Mouse (Mus musculus) thymus, adult 2 months (tissue): ENCODE measurements at regions not wholly inside any gene's neighbourhood (a gene's known extent, or its start where the extent isn't known, plus 50 kb on each side); places are given as distances from the start of the nearest gene placed in this dataset.

ENCODE experiments used
- DNase-seq: peaks from one replicate; pipeline ENCODE4 v3.0.0; 2021
- H3K27ac ChIP-seq: fragments of 200-500 bp; 2 replicates; pipeline ENCODE4 v1.5.1; 2012; ENCODE audit warnings: low read length, control low read depth; ENCODE audit not compliant: control insufficient read depth, insufficient read depth
- H3K27me3 ChIP-seq: fragments of 200-500 bp; 2 replicates; pipeline ENCODE4 v1.6.1; 2012; ENCODE audit warnings: mild to moderate bottlenecking, low read length, moderate library complexity, mixed read lengths; ENCODE audit not compliant: control insufficient read depth, insufficient read depth
- H3K36me3 ChIP-seq: fragments of 200-500 bp; 2 replicates; pipeline ENCODE4 v1.6.1; 2012; ENCODE audit warnings: mild to moderate bottlenecking, low read length, moderate library complexity; ENCODE audit not compliant: control insufficient read depth, insufficient read depth
- H3K4me1 ChIP-seq: fragments of 200-500 bp; replicated peaks from 2 replicates; pipeline ENCODE4 v1.6.1; 2012; ENCODE audit warnings: low read length; ENCODE audit not compliant: control insufficient read depth, insufficient read depth
- H3K4me3 ChIP-seq: fragments of 200-500 bp; 2 replicates; pipeline ENCODE4 v1.5.1; 2012; ENCODE audit warnings: mild to moderate bottlenecking, low read length, control low read depth, moderate library complexity; ENCODE audit not compliant: control insufficient read depth, insufficient read depth
- CTCF ChIP-seq: fragments of 200-500 bp; IDR thresholded peaks from 2 replicates; pipeline ENCODE4 v1.5.1; 2012; ENCODE audit warnings: mild to moderate bottlenecking, control low read depth, low read length, moderate library complexity, borderline replicate concordance; ENCODE audit not compliant: control insufficient read depth, poor library complexity, insufficient read depth; ENCODE audit errors: extremely low read depth
- POLR2A ChIP-seq: fragments of 200-500 bp; IDR thresholded peaks from 2 replicates; pipeline ENCODE4 v1.6.1; 2012; ENCODE audit warnings: mild to moderate bottlenecking, low read length, control low read depth, moderate library complexity; ENCODE audit not compliant: control insufficient read depth, poor library complexity, insufficient read depth; ENCODE audit errors: extremely low read depth
- WGBS: fragments of 180-500 bp; shearing (Covaris S2); methylation state at CpG from one replicate; pipeline ENCODE4 v1.1.7; 2018; 5-methylcytosine and 5-hydroxymethylcytosine counted together

- no peaks in the 10 kb centered on the region for H3K36me3 ChIP-seq
- H3K4me3 ChIP-seq: no peak overlapping the region
- TF ChIP-seq POLR2A (no peak), CTCF (no peak)
- no peaks in the 10 kb centered on the region for H3K4me1 ChIP-seq
- no peak for DNase-seq
- WGBS: 90% methylated on average over 7 of the region's 7 CpGs
- no peaks in the 10 kb centered on the region for H3K27me3 ChIP-seq
- H3K27ac ChIP-seq: no peak overlapping the region
Measured at GRCm38 (mm10) chr9:47946226-47946625, 215.6 kb upstream of the Nxpe4 start.

- WGBS: 85% methylated on average over 3 of the region's 3 CpGs
- DNase-seq: no peak
- Histone ChIP-seq H3K4me3 (no peak overlapping the region), H3K36me3 (no peaks in the 10 kb centered on the region), H3K27me3 (no peaks in the 10 kb centered on the region), H3K27ac (no peak overlapping the region), H3K4me1 (no peaks in the 10 kb centered on the region)
- TF ChIP-seq POLR2A (no peak), CTCF (no peak)
Measured at GRCm38 (mm10) chr9:47957881-47958280, 203.9 kb upstream of the Nxpe4 start.

- Histone ChIP-seq H3K36me3 (no peaks in the 10 kb centered on the region), H3K4me1 (no peaks in the 10 kb centered on the region), H3K27me3 (no peaks in the 10 kb centered on the region), H3K27ac (no peak overlapping the region), H3K4me3 (no peak overlapping the region)
- no peak for DNase-seq
- TF ChIP-seq POLR2A (no peak), CTCF (no peak)
- WGBS: 90% methylated on average over 6 of the region's 6 CpGs
Measured at GRCm38 (mm10) chr9:47958861-47959260, 203.0 kb upstream of the Nxpe4 start.

- Histone ChIP-seq H3K27ac (no peak overlapping the region), H3K4me1 (no peaks in the 10 kb centered on the region), H3K4me3 (no peak overlapping the region), H3K36me3 (no peaks in the 10 kb centered on the region), H3K27me3 (no peaks in the 10 kb centered on the region)
- TF ChIP-seq CTCF (no peak), POLR2A (no peak)
- DNase-seq: no peak
- 89% methylated on average over 4 of the region's 4 CpGs for whole genome bisulfite sequencing
Measured at GRCm38 (mm10) chr9:47961176-47961575, 200.6 kb upstream of the Nxpe4 start.

- no peak for DNase-seq
- H3K4me3 ChIP-seq: no peak overlapping the region
- 86% methylated on average over 4 of the region's 4 CpGs for WGBS
- no peak overlapping the region for H3K27ac ChIP-seq
- no peak for TF ChIP-seq POLR2A
- TF ChIP-seq CTCF: no peak
- no peaks in the 10 kb centered on the region for H3K36me3 ChIP-seq
- H3K4me1 ChIP-seq: no peaks in the 10 kb centered on the region
- H3K27me3 ChIP-seq: no peaks in the 10 kb centered on the region
Measured at GRCm38 (mm10) chr9:47962161-47962560, 199.7 kb upstream of the Nxpe4 start.

- no peaks in the 10 kb centered on the region for H3K27me3 ChIP-seq
- TF ChIP-seq CTCF: no peak
- TF ChIP-seq POLR2A: no peak
- no peak overlapping the region for H3K4me3 ChIP-seq
- H3K36me3 ChIP-seq: no peaks in the 10 kb centered on the region
- no peak for DNase-seq
- no peaks in the 10 kb centered on the region for H3K4me1 ChIP-seq
- WGBS: 88% methylated on average over 4 of the region's 4 CpGs
- no peak overlapping the region for H3K27ac ChIP-seq
Measured at GRCm38 (mm10) chr9:47962589-47962988, 199.2 kb upstream of the Nxpe4 start.

GRCm38 (mm10) chr9:47973130-47973529, 188.7 kb upstream of the Nxpe4 start:
- WGBS: 83% methylated on average over 12 of the region's 12 CpGs
- H3K4me3 ChIP-seq: no peak overlapping the region
- no peaks in the 10 kb centered on the region for H3K27me3 ChIP-seq
- H3K4me1 ChIP-seq: no peaks in the 10 kb centered on the region
- no peak for DNase-seq
- TF ChIP-seq POLR2A: no peak
- no peak for TF ChIP-seq CTCF
- no peaks in the 10 kb centered on the region for H3K36me3 ChIP-seq
- no peak overlapping the region for H3K27ac ChIP-seq
